Mouse (Mus musculus) ES-Bruce4 (cell line): Measurements from ENCODE around the gene Ap1s2. TPM values are rescaled to one million over a fixed set of nuclear protein-coding genes. Genes with fewer than 3 reads are reported as not detected.

Experiments
- H3K27ac ChIP-seq: 2 replicates; pipeline ENCODE4 v1.5.1; 2012; ENCODE audit warnings: low read length, inconsistent platforms; ENCODE audit not compliant: insufficient read depth
- H3K27me3 ChIP-seq: 2 replicates; pipeline ENCODE4 v1.6.1; 2012; ENCODE audit warnings: mild to moderate bottlenecking, low read length, inconsistent platforms; ENCODE audit not compliant: control insufficient read depth, poor library complexity, insufficient read depth, severe bottlenecking
- H3K36me3 ChIP-seq: 2 replicates; pipeline ENCODE4 v1.6.1; 2012; ENCODE audit warnings: inconsistent platforms, mild to moderate bottlenecking, low read length, moderate library complexity; ENCODE audit not compliant: control insufficient read depth, poor library complexity, insufficient read depth, severe bottlenecking
- H3K4me1 ChIP-seq: one replicate; pipeline ENCODE4 v1.8.1; 2011; ENCODE audit warnings: low read length; ENCODE audit not compliant: control insufficient read depth, insufficient read depth
- H3K4me3 ChIP-seq: 2 replicates; pipeline ENCODE4 v1.5.1; 2011; ENCODE audit warnings: low read depth, mild to moderate bottlenecking, low read length
- H3K9ac ChIP-seq: 2 replicates; pipeline ENCODE4 v1.6.1; 2012; ENCODE audit warnings: low read depth, mild to moderate bottlenecking, inconsistent platforms; ENCODE audit not compliant: poor library complexity, severe bottlenecking
- H3K9me3 ChIP-seq: replicated peaks from 2 replicates; pipeline ENCODE4 v1.6.1; 2012; ENCODE audit warnings: mild to moderate bottlenecking, low read length, inconsistent platforms; ENCODE audit not compliant: control insufficient read depth, poor library complexity, insufficient read depth, severe bottlenecking
- CTCF ChIP-seq: IDR thresholded peaks from one replicate; pipeline ENCODE4 v1.8.1; 2011; ENCODE audit warnings: low read depth, low read length
- EP300 ChIP-seq: IDR thresholded peaks from 2 replicates; pipeline ENCODE4 v1.6.1; 2011; ENCODE audit warnings: low read depth, low read length; ENCODE audit not compliant: insufficient read depth
- POLR2A ChIP-seq: IDR thresholded peaks from one replicate; pipeline ENCODE4 v1.8.1; 2011; ENCODE audit warnings: low read length; ENCODE audit not compliant: insufficient read depth
- polyA plus RNA-seq: library from polyadenylated mRNA; stranded (reverse); fragments of >200 nt; gene quantifications from 2 replicates; pipeline ENCODE4 v1.2.4, GENCODE M21; 2011; ENCODE audit warnings: low read depth; ENCODE audit not compliant: missing spikeins, insufficient read depth, insufficient read length

The Ap1s2 gene
- polyA plus RNA-seq, 1 experiment, result 27.1 TPM

- H3K36me3 ChIP-seq, result peaks cover 32% of the 10 kb centered on the region
- no peaks in the 10 kb centered on the region for H3K4me1 ChIP-seq
- no peak for TF ChIP-seq EP300
- TF ChIP-seq CTCF, result no peak
- TF ChIP-seq POLR2A, result no peak
- H3K4me3 ChIP-seq, result no peak overlapping the region
- no peaks in the 10 kb centered on the region for H3K27me3 ChIP-seq
- H3K9me3 ChIP-seq, result no peaks in the 10 kb centered on the region
- H3K27ac ChIP-seq, result no peak overlapping the region
- H3K9ac ChIP-seq, result no peak overlapping the region
These were observed 35.6 kb downstream of the Ap1s2 start for GRCm38 (mm10) chrX:163944381-163944780.

GRCm38 (mm10) chrX:163951618-163952017 is 42.8 kb downstream of the Ap1s2 start:
- H3K27ac ChIP-seq, result no peak overlapping the region
- no peak for TF ChIP-seq CTCF
- TF ChIP-seq EP300, result no peak
- TF ChIP-seq POLR2A, result no peak
- no peaks in the 10 kb centered on the region for H3K9me3 ChIP-seq
- no peaks in the 10 kb centered on the region for H3K4me1 ChIP-seq
- no peak overlapping the region for H3K9ac ChIP-seq
- no peak overlapping the region for H3K4me3 ChIP-seq
- H3K27me3 ChIP-seq, result no peaks in the 10 kb centered on the region
- H3K36me3 ChIP-seq, result peaks cover 48% of the 10 kb centered on the region

GRCm38 (mm10) chrX:163957381-163957780 is 48.6 kb downstream of the Ap1s2 start:
- TF ChIP-seq EP300 (no peak), POLR2A (no peak), CTCF (no peak)
- peak overlapping the region; percentile 94 for H3K4me3 ChIP-seq

GRCm38 (mm10) chrX:163957803-163958466 is 49.1 kb downstream of the Ap1s2 start:
- Histone ChIP-seq H3K4me1 (no peaks in the 10 kb centered on the region), H3K27me3 (no peaks in the 10 kb centered on the region)

More at GRCm38 (mm10) chrX:163957381-163957780, 48.6 kb downstream of the Ap1s2 start:
- Histone ChIP-seq H3K4me1 (no peaks in the 10 kb centered on the region), H3K36me3 (peaks cover 28% of the 10 kb centered on the region), H3K9ac (peak overlapping the region; percentile 90), H3K9me3 (no peaks in the 10 kb centered on the region), H3K27me3 (no peaks in the 10 kb centered on the region), H3K27ac (peak overlapping the region; percentile 74)

GRCm38 (mm10) chrX:163958467-163958875 is 49.7 kb downstream of the Ap1s2 start, which contains the start of gene Zrsr2:
Gene Zrsr2, minus strand, starts transcription at chrX:163958661.
- H3K4me1 ChIP-seq, result no peaks in the 10 kb centered on the region
- H3K9ac ChIP-seq, result peak within 1 kb of the TSS; percentile 90
- H3K36me3 ChIP-seq, result peaks cover 23% of the 10 kb centered on the region
- H3K27me3 ChIP-seq, result no peaks in the 10 kb centered on the region
- TF ChIP-seq CTCF (no peak), EP300 (no peak), POLR2A (no peak)
- peak within 1 kb of the TSS; percentile 95 for H3K27ac ChIP-seq
- H3K4me3 ChIP-seq, result peak within 1 kb of the TSS; percentile 97
- no peaks in the 10 kb centered on the region for H3K9me3 ChIP-seq

More at GRCm38 (mm10) chrX:163957803-163958466, 49.1 kb downstream of the Ap1s2 start:
- peak overlapping the region; percentile 89 for H3K27ac ChIP-seq
- peaks cover 27% of the 10 kb centered on the region for H3K36me3 ChIP-seq
- peak overlapping the region; percentile 97 for H3K4me3 ChIP-seq
- H3K9ac ChIP-seq, result peak overlapping the region; percentile 90
- no peak for TF ChIP-seq CTCF
- no peak for TF ChIP-seq POLR2A
- TF ChIP-seq EP300, result no peak
- H3K9me3 ChIP-seq, result no peaks in the 10 kb centered on the region

GRCm38 (mm10) chrX:163981092-163981491 is 72.3 kb downstream of the Ap1s2 start:
- no peak overlapping the region for H3K27ac ChIP-seq
- H3K9me3 ChIP-seq, result no peaks in the 10 kb centered on the region
- no peaks in the 10 kb centered on the region for H3K4me1 ChIP-seq
- no peaks in the 10 kb centered on the region for H3K27me3 ChIP-seq
- H3K4me3 ChIP-seq, result no peak overlapping the region
- no peak overlapping the region for H3K9ac ChIP-seq
- TF ChIP-seq CTCF (no peak), EP300 (no peak), POLR2A (no peak)
- no peaks in the 10 kb centered on the region for H3K36me3 ChIP-seq
